Mouse (Mus musculus) kidney, postnatal 0 days (tissue): Measurements from ENCODE around the gene Spag9. TPM values are rescaled to one million over a fixed set of nuclear protein-coding genes. Genes with fewer than 3 reads are reported as not detected.

Experiments
- ATAC-seq: fragments of 200-750 bp; cut with Nextera tagmentation; replicated peaks from 2 replicates; pipeline ENCODE4 v1.8.0; 2017; ENCODE audit warnings: low read depth, moderate number of reproducible peaks, moderate TSS enrichment, moderate library complexity; ENCODE audit not compliant: low FRiP score
- DNase-seq: peaks from one replicate; pipeline ENCODE4 v3.0.0-alpha.2; 2016; ENCODE audit warnings: low spot score
- H3K27ac ChIP-seq: fragments of 300-500 bp; sonication (generic); 2 replicates; pipeline ENCODE4 v1.5.1; 2014; ENCODE audit warnings: mild to moderate bottlenecking
- H3K27me3 ChIP-seq: fragments of 300-500 bp; sonication (generic); 2 replicates; pipeline ENCODE4 v1.6.1; 2014; ENCODE audit warnings: low read length, mixed read lengths; ENCODE audit not compliant: insufficient read depth
- H3K36me3 ChIP-seq: fragments of 300-500 bp; sonication (generic); 2 replicates; pipeline ENCODE4 v1.6.1; 2014; ENCODE audit warnings: low read length, mixed read lengths; ENCODE audit not compliant: insufficient read depth
- H3K4me1 ChIP-seq: fragments of 300-500 bp; sonication (generic); replicated peaks from 2 replicates; pipeline ENCODE4 v1.6.1; 2014; ENCODE audit warnings: antibody characterized with exemption, low read length, mixed read lengths; ENCODE audit not compliant: insufficient read depth
- H3K4me2 ChIP-seq: fragments of 300-500 bp; sonication (generic); 2 replicates; pipeline ENCODE4 v1.6.1; 2014; ENCODE audit warnings: mild to moderate bottlenecking, low read length, moderate library complexity, mixed read lengths
- H3K4me3 ChIP-seq: fragments of 300-500 bp; sonication (generic); replicated peaks from 2 replicates; pipeline ENCODE4 v1.5.1; 2014; ENCODE audit warnings: low read depth, low read length
- H3K9ac ChIP-seq: fragments of 300-500 bp; sonication (generic); 2 replicates; pipeline ENCODE4 v1.6.1; 2014; ENCODE audit warnings: low read depth, low read length
- H3K9me3 ChIP-seq: fragments of 300-500 bp; sonication (generic); replicated peaks from 2 replicates; pipeline ENCODE4 v1.6.1; 2016; ENCODE audit warnings: low read length, inconsistent platforms, mixed read lengths
- CTCF ChIP-seq: IDR thresholded peaks from 2 replicates; pipeline ENCODE4 v1.5.1; 2016; ENCODE audit warnings: antibody characterized with exemption, low read depth, mild to moderate bottlenecking, moderate library complexity
- WGBS: fragments of 180-500 bp; shearing (Covaris S2); extraction: QIAGEN DNeasy Blood & Tissue Kit; methylation state at CpG from one replicate; pipeline ENCODE4 v1.1.7; 2014; 5-methylcytosine and 5-hydroxymethylcytosine counted together
- polyA plus RNA-seq: library from polyadenylated mRNA; unstranded; fragments of >200 nt; fragmentation: Nextera tagmentation; extraction: Ambion mirVana; gene quantifications from 2 replicates; pipeline ENCODE4 v1.2.1, GENCODE M21; 2015

Gene Spag9
- polyA plus RNA-seq, 1 experiment from 2014 or later = 59.8 TPM

GRCm38 (mm10) chr11:94143336-94143735, 147.4 kb downstream of the Spag9 start:
- WGBS = 60% methylated on average over 2 of the region's 2 CpGs
- no peaks in the 10 kb centered on the region for H3K9me3 ChIP-seq
- no peak for TF ChIP-seq CTCF

DNA sequence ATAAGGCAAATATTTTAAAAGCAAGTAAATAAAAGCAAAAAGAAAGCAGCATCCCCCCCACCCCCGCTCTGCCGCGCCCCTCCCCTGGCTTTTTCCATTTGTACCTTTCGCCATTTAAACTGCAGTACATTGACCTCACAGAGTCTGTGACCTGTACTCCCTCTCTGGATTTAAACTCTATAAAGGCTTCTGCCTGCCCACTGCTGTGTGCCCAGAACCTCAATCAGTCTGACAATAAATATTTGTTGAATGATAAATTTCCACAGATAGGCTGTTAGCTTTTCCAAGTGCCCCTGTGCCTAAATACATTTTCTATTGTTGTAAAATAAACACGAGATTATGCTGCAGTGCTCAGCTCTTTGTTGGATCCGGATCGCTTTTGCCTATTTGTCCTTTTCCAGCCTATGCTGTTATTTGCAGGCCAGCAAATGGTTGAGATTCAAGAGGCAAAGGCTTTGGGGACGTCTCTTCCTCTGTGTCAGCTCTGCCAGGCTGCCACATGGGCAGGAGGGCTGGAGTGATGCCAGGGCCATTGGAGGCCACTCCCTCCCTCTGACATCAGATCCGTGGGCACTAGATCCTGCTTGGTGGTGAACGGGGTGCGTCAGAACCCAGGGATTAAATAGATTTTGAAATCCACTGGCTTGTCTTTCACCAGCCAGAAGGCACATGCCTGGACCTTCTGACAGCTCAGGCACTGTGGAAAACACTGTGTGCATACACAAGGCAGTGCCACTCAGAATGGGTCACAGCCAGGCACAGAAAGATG, 149.1 kb downstream of the Spag9 start:
- Histone ChIP-seq H3K9me3 (no peaks in the 10 kb centered on the region), H3K9ac (no peak overlapping the region), H3K4me1 (no peaks in the 10 kb centered on the region), H3K4me3 (no peak overlapping the region), H3K27me3 (no peaks in the 10 kb centered on the region), H3K4me2 (no peak overlapping the region), H3K36me3 (no peaks in the 10 kb centered on the region), H3K27ac (no peak overlapping the region)
- DNase-seq (no peak), ATAC-seq (no peak)
- TF ChIP-seq CTCF = no peak
- 66% methylated on average over 11 of the region's 11 CpGs for WGBS

More at GRCm38 (mm10) chr11:94143336-94143735, 147.4 kb downstream of the Spag9 start:
- no peak for ATAC-seq
- H3K4me1 ChIP-seq = peaks cover 5% of the 10 kb centered on the region
- no peaks in the 10 kb centered on the region for H3K36me3 ChIP-seq
- DNase-seq = no peak
- H3K27ac ChIP-seq = no peak overlapping the region
- no peak overlapping the region for H3K4me2 ChIP-seq
- H3K27me3 ChIP-seq = no peaks in the 10 kb centered on the region
- no peak overlapping the region for H3K9ac ChIP-seq
- no peak overlapping the region for H3K4me3 ChIP-seq

DNA sequence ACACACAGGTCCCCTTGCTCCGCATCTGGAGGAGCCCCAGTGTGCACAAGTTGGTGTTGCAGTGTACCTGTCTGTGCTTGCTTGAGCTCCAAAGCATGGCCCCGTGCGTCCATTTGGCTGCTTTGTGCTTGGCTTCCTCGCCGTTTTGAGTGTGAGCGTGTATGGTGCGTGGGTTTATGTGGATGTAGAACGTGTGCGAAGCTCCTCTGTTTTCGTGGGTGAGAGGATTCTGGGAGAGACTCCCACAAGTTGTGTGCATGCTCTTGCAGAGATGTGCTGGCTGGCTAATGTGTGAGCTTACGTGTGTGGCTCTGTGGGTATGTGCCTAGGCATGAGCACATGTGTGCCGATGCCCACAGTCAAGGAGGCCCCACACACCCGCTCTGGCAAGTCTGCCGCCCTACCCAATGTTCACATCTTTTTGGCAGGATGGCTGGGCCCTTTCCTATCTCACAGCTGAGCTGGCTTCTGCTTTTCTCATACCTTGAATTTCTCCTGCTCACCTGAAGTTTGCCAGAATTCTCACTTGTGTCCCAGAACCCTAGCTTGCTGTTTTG, 150.2 kb downstream of the Spag9 start:
- H3K9me3 ChIP-seq = no peaks in the 10 kb centered on the region
- DNase-seq (no peak), ATAC-seq (no peak)
- no peak overlapping the region for H3K27ac ChIP-seq
- no peaks in the 10 kb centered on the region for H3K36me3 ChIP-seq
- H3K4me2 ChIP-seq = no peak overlapping the region
- no peak overlapping the region for H3K9ac ChIP-seq
- no peak overlapping the region for H3K4me3 ChIP-seq
- H3K4me1 ChIP-seq = no peaks in the 10 kb centered on the region
- 86% methylated on average over 14 of the region's 14 CpGs for WGBS
- H3K27me3 ChIP-seq = no peaks in the 10 kb centered on the region
- no peak for TF ChIP-seq CTCF

GRCm38 (mm10) chr11:94146733-94147485, 151.0 kb downstream of the Spag9 start:
- Histone ChIP-seq H3K4me2 (no peak overlapping the region), H3K27ac (no peak overlapping the region), H3K9ac (no peak overlapping the region), H3K36me3 (no peaks in the 10 kb centered on the region), H3K9me3 (no peaks in the 10 kb centered on the region), H3K27me3 (no peaks in the 10 kb centered on the region), H3K4me3 (no peak overlapping the region), H3K4me1 (no peaks in the 10 kb centered on the region)
- no peak for ATAC-seq
- DNase-seq = no peak
- 82% methylated on average over 11 of the region's 11 CpGs for WGBS
- no peak for TF ChIP-seq CTCF

DNA sequence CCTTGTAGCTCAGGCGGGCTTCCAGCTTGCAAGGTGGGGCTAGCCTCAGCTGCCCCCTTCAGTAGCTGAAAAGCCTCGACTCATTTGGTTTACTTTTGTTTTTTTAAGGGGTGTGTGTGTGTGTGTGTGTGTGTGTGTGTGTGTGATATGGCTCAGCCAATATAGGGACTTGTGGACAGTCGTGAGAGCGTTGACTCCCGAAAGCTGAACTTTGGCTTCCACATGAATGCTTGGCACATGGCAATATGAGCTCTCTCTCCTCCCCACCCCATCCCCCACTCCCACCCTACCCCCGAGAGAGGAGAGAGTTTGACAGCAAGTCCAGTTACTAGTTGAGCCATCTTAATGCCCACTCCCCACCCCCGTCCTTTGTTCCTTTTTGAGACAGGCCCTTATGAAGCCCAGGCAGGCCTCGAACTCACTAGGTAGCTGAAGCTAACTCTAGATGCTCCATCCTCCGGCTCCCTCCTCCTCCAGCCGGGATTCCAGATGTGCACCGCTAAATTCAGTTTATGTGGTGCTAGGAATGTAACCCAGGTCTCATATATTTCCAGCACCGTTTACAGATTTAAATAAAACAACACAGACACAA, 152.3 kb downstream of the Spag9 start:
- ATAC-seq (no peak), DNase-seq (no peak)
- H3K4me1 ChIP-seq = no peaks in the 10 kb centered on the region
- no peak for TF ChIP-seq CTCF
- WGBS = 58% methylated on average over 12 of the region's 12 CpGs
- H3K4me3 ChIP-seq = no peak overlapping the region
- no peaks in the 10 kb centered on the region for H3K27me3 ChIP-seq
- no peaks in the 10 kb centered on the region for H3K36me3 ChIP-seq
- H3K27ac ChIP-seq = no peak overlapping the region
- H3K9ac ChIP-seq = no peak overlapping the region
- no peak overlapping the region for H3K4me2 ChIP-seq
- no peaks in the 10 kb centered on the region for H3K9me3 ChIP-seq

DNA sequence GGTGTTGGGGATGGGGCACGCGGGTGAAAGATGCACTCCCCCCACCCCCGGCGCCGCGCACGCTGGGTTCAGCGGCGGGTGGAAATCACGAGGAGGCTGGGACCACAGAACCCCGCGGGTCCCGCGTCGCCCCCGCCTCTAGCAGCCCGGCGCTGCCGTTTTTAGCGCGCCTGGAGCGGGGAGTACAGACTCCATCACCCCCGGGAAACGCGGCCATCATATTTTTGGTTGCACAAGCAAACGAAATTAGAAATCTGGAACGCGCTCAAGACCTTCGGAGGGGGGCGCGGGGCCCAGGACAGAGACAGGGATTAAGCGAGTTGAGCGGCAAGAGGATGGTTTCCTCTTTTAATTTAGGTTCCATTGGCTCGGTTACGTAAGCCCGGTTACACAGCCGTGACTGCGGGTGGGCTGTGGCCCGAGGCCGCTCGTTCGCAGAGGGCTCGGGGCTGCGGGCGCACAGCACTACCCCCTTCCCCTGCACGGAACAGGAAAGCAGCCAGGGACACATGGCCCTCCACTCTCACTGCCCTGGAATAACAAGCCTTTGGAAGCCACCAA, 153.1 kb downstream of the Spag9 start:
- under 1% methylated on average over 46 of the region's 46 CpGs for WGBS
- no peak for DNase-seq
- peak overlapping the region; percentile 40 for H3K4me3 ChIP-seq
- H3K9me3 ChIP-seq = no peaks in the 10 kb centered on the region
- ATAC-seq = no peak
- H3K36me3 ChIP-seq = no peaks in the 10 kb centered on the region
- no peaks in the 10 kb centered on the region for H3K4me1 ChIP-seq
- peak overlapping the region; percentile 72 for H3K4me2 ChIP-seq
- H3K27ac ChIP-seq = no peak overlapping the region
- no peak for TF ChIP-seq CTCF
- no peaks in the 10 kb centered on the region for H3K27me3 ChIP-seq
- H3K9ac ChIP-seq = peak overlapping the region; percentile 53
